Mouse (Mus musculus): ENCODE measurements around the gene Drp2.

Gene Drp2

GRCm38 (mm10) chrX:134403863-134404583 is at the start of gene Drp2:
Gene Drp2 (plus strand): TSS chrX:134404551.
- DNase-seq = peak; percentile 8

GRCm38 (mm10) chrX:134359336-134359735 is 45.0 kb upstream of the Drp2 start:
- no peak for DNase-seq

DNA sequence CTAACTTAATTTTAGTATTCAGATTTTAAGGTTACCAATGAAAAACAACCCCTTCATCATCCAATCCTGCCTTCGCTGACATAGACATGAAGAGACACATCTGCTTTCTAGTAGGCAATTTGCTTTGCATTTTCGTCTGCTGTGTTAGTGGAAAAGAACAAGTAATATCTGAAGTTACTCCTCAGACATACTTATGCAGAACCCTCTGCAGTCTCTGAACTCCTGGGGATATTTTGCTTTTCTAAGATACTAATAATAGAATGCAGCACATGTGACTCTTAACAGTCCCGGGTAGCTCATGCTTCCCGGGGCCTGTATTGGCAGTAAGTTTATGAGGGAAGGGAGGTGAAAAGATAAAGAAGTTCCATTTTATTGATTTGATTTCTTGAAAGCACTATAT is 42.2 kb upstream of the Drp2 start:
- DNase-seq = no peak

GRCm38 (mm10) chrX:134365421-134365820 is 38.9 kb upstream of the Drp2 start:
- DNase-seq = no peak

DNA sequence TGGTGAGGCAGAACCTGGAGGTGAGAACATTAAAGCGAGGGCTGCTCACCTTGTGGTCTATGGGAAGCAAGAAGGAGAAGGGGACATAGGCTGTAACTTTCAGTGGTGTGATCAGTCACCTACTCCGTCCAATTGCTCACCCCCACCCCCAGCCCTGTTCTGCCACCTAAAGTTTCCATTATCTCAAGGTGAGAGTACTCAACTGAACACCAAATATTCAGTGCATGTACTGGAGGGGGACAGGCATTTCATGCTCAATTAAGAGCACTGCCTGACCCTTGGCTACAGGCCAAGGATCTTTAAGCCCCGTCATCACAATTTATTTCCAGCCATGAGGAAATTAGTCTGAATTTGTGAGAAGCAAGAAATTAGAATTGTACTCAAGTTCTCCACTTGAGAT is 37.8 kb upstream of the Drp2 start:
- no peak for DNase-seq

- DNase-seq = peak; percentile 18
Measured at GRCm38 (mm10) chrX:134371279-134371678, 33.1 kb upstream of the Drp2 start.

GRCm38 (mm10) chrX:134374190-134374589 is 30.2 kb upstream of the Drp2 start:
- no peak for DNase-seq

- no peak for DNase-seq
Measured at GRCm38 (mm10) chrX:134384896-134385295, 19.5 kb upstream of the Drp2 start.

GRCm38 (mm10) chrX:134398972-134399371 is 5.4 kb upstream of the Drp2 start:
- no peak for DNase-seq

GRCm38 (mm10) chrX:134404584-134404955 is 219 bp downstream of the Drp2 start:
- peak; percentile 33 for DNase-seq

DNA sequence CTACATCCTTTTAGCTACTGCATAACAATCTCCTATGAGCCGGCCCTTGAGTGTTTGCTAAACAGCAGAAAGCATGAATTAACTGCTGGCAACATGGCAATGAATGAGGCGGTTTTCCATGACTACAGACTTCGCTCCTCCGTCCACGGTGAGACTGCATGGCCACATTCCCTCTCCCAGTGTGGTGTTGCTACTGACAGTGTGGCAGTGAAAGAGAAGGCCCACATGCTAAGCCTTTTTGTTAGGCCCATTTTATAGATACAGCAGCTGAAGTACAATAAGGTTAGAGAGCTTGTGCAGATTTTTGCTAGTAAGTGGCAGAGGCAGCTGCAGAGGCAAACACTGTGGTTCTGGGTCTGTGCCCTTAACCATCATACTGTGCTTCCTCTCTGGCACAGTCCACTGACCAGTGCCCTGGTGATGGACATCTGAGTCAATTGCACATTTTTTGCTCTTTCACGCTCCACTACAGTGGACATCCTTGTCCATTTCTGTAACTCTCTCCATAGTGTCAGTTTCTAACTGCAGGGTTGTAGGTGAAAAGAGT is 5.1 kb downstream of the Drp2 start:
- no peak for DNase-seq

GRCm38 (mm10) chrX:134412096-134412495 is 7.7 kb downstream of the Drp2 start:
- no peak for DNase-seq

DNA sequence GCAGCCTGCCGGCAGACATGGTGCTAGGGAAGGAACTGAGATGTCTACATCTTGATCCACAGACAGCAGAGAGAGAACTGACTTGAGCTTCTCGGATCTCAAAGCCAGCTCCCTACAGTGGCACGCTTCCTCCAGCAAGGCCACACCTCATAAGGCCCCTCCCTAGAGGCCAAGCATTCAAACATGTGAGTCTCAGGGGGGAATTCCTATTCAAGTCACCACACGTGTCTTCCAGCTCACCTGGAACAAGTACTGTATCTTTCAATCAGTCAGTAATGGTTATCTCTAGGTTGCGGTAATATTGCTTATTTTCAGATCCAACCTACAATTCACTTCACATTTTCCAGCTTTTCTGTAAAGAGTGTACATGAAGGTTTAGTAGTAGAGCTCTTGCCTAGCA is 15.7 kb downstream of the Drp2 start:
- no peak for DNase-seq

DNA sequence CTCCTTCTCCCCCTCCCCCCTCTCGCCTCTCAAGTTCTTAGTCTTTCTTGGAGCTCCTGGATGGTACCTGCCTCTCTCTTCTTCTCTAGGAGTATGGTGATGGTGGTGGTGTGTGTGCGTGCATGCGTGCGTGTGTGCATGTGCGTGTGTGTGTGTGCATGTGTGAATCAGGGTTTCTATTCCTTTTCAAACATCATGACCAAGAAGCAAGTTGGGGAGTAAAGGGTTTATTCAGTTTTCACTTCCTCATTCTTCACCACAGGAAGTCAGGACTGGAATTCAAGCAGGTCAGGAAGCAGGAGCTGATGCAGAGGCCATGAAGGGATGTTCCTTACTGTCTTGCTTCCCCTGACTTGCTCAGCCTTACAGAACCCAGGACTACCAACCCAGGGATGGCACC is 19.9 kb downstream of the Drp2 start:
- DNase-seq = no peak

DNA sequence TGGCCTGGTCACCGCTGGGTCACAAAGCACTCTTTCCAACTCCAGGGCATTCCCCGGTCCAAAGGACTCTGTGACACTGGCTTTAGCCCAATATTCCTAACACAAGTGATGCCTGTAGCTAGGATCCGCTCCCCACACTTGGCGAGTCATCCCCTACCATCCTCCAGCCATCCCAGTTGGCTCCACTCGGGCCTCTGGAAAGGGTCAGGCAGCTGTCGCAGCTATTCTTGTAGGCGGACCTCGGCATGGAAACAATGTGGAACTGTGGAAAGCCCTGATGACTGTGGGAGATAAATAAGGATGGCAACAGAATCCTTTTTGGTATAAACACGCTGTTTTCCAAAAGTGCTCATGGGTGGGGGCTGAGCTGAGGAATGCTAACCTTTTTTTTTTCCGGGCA is 21.4 kb downstream of the Drp2 start:
- DNase-seq = no peak

DNA sequence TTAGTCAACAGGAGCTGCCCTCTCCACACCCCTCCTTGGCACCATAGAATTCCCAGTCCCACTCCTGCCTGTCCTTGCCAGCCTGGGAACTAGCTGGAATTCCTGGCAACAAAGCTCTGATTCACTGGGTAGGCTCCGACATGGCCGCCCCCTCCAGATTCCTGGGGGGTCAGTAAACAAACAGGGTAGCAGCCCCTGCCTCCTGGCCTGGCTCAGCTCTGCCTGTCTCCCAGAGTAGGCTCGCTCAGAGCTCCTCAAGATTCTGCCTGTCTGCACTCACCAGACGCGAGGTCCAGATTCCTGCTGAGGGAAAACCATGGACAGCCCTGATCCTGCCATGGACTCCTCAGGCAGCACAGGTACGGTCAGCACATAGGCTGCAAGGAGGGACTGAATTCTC is 22.5 kb downstream of the Drp2 start:
- no peak for DNase-seq

DNA sequence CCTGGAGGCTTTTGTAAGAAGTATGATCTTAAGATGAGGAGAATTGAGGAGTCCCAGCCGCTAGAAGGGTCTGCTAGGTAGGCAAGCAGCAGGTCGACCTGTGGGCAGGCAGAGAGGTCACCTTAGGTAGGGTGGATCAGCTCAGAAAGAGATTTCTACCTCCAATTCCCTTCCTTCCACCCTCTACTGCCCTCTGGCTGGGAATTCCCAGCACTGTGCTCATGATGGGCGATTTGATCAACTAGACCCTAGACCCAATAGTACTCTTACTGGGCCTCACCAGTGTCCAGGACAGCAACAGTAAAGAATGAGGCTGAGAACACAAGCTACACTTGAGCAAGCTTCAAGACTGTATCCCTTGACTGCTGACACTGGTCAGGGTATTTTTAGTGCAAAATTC is 23.0 kb downstream of the Drp2 start:
- DNase-seq = no peak

- peak; percentile 37 for DNase-seq
Measured at GRCm38 (mm10) chrX:134474988-134475710, 70.8 kb downstream of the Drp2 start.

- DNase-seq = no peak
Measured at GRCm38 (mm10) chrX:134476290-134476689, 71.9 kb downstream of the Drp2 start, which contains the start of gene Taf7l. Gene Taf7l (minus strand): TSS chrX:134476490.

- no peak for DNase-seq
Measured at GRCm38 (mm10) chrX:134481720-134482119, 77.4 kb downstream of the Drp2 start.

GRCm38 (mm10) chrX:134500651-134501050 is 96.3 kb downstream of the Drp2 start:
- no peak for DNase-seq

Data from embryo, embryonic 11 days (tissue).